Mouse (Mus musculus) right cerebral cortex, postnatal 10 days (tissue): ENCODE results near the gene Dcaf12l1.
A peak's percentile ranks its signal among the peaks of the same experiment; 100 is the strongest.
"Not testable (repeated sequence)": the region's sequence is repeated elsewhere in the genome, so short reads cannot be mapped to it uniquely, and the experiment has no call there.

Experiments used
- DNase-seq, 2 experiments: peaks; one replicate each; pipeline ENCODE4 v3.0.0; 2021; ENCODE audit warnings: low spot score in 2 of 2

Gene Dcaf12l1

GRCm38 (mm10) chrX:44789761-44790411 lies at the start of gene Dcaf12l1:
Gene Dcaf12l1 (minus strand): TSS chrX:44790197.
- peak; percentile 62 to 63 for DNase-seq

GRCm38 (mm10) chrX:44809356-44809755 lies 19.4 kb upstream of the Dcaf12l1 start:
- DNase-seq = not testable (repeated sequence)

- DNase-seq = peak; percentile 23 to 25
These were observed 799 bp downstream of the Dcaf12l1 start for GRCm38 (mm10) chrX:44789036-44789760.
